Mouse (Mus musculus) liver, embryonic 11.5 days (tissue): ENCODE data around the gene Mum1. TPM values are rescaled to one million over a fixed set of nuclear protein-coding genes. Genes with fewer than 3 reads are reported as not detected.
A peak's percentile ranks its signal among the peaks of the same experiment; 100 is the strongest.

Experiments used
- ATAC-seq: fragments of 200-750 bp; cut with Nextera tagmentation; replicated peaks from 2 replicates; pipeline ENCODE4 v1.8.0; 2017; ENCODE audit warnings: moderate number of reproducible peaks, mild to moderate bottlenecking, moderate TSS enrichment, moderate library complexity; ENCODE audit not compliant: low FRiP score
- DNase-seq: peaks from one replicate; pipeline ENCODE4 v3.0.0-alpha.2; 2017; ENCODE audit warnings: low spot score
- H3K27ac ChIP-seq: fragments of 300-500 bp; sonication (generic); 2 replicates; pipeline ENCODE4 v1.5.1; 2014; ENCODE audit warnings: mild to moderate bottlenecking, low read depth, low read length, control low read depth
- H3K27me3 ChIP-seq: fragments of 300-500 bp; sonication (generic); replicated peaks from 2 replicates; pipeline ENCODE4 v1.6.1; 2014; ENCODE audit warnings: low read length, mixed read lengths; ENCODE audit not compliant: control insufficient read depth, insufficient read depth
- H3K36me3 ChIP-seq: fragments of 300-500 bp; sonication (generic); 2 replicates; pipeline ENCODE4 v1.6.1; 2014; ENCODE audit warnings: mild to moderate bottlenecking, low read length, moderate library complexity, mixed read lengths; ENCODE audit not compliant: control insufficient read depth, insufficient read depth
- H3K4me1 ChIP-seq: fragments of 300-500 bp; sonication (generic); replicated peaks from 2 replicates; pipeline ENCODE4 v1.6.1; 2014; ENCODE audit warnings: low read length, mixed read lengths; ENCODE audit not compliant: control insufficient read depth, insufficient read depth
- H3K4me2 ChIP-seq: fragments of 300-500 bp; sonication (generic); 2 replicates; pipeline ENCODE4 v1.6.1; 2014; ENCODE audit warnings: mild to moderate bottlenecking, control low read depth, moderate library complexity
- H3K4me3 ChIP-seq: fragments of 300-500 bp; sonication (generic); 2 replicates; pipeline ENCODE4 v1.5.1; 2014; ENCODE audit warnings: low read depth, low read length, control low read depth
- H3K9ac ChIP-seq: fragments of 300-500 bp; sonication (generic); 2 replicates; pipeline ENCODE4 v1.6.1; 2014; ENCODE audit warnings: low read depth, low read length, control low read depth
- H3K9me3 ChIP-seq: fragments of 300-500 bp; sonication (generic); 2 replicates; pipeline ENCODE4 v1.6.1; 2016; ENCODE audit warnings: low read length, inconsistent platforms, mixed read lengths; ENCODE audit not compliant: control insufficient read depth
- WGBS: fragments of 180-500 bp; shearing (Covaris S2); extraction: QIAGEN DNeasy Blood & Tissue Kit; methylation state at CpG from one replicate; pipeline ENCODE4 v1.1.7; 2014; 5-methylcytosine and 5-hydroxymethylcytosine counted together
- polyA plus RNA-seq: library from polyadenylated mRNA; unstranded; fragments of >200 nt; fragmentation: Nextera tagmentation; extraction: Ambion mirVana; gene quantifications from 2 replicates; pipeline ENCODE4 v1.2.1, GENCODE M21; 2014

Gene Mum1
- polyA plus RNA-seq, 1 experiment from 2014 or later = 71.0 TPM

GRCm38 (mm10) chr10:80281304-80281703 is 55.1 kb downstream of the Mum1 start:
- Histone ChIP-seq H3K9ac (no peak overlapping the region), H3K4me1 (no peaks in the 10 kb centered on the region), H3K36me3 (peaks cover 80% of the 10 kb centered on the region), H3K9me3 (no peaks in the 10 kb centered on the region), H3K27me3 (no peaks in the 10 kb centered on the region), H3K4me3 (no peak overlapping the region), H3K4me2 (no peak overlapping the region), H3K27ac (no peak overlapping the region)
- DNase-seq = no peak
- ATAC-seq = no peak
- WGBS = 85% methylated on average over 7 of the region's 7 CpGs

DNA sequence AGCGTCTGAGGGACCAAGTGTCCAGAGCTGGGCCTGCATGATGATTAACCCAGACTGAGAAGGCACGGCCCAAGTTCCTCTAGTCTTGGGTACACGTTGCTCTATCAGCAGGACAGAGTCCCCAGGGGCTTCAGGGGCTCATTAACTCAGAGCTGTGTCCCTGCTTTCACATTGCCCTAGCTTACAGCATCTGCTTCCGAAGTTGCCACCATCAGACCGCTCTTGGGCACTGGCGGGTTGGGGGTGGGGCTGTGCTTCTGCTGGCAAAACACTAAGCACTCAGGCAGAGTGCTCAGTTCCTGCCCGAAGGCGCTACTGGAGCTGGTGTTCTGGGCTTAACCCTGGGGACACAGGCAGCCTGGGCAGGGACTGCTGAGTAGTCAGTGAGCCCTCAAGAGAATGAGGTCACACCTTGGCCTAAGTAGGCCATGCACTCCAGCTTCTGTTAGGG is 55.7 kb downstream of the Mum1 start:
- WGBS = 85% methylated on average over 8 of the region's 8 CpGs
- H3K9me3 ChIP-seq = no peaks in the 10 kb centered on the region
- H3K27ac ChIP-seq = no peak overlapping the region
- DNase-seq = no peak
- ATAC-seq = no peak; the same call in 1 of the 2 replicates
- no peak overlapping the region for H3K4me3 ChIP-seq
- H3K27me3 ChIP-seq = no peaks in the 10 kb centered on the region
- no peaks in the 10 kb centered on the region for H3K4me1 ChIP-seq
- H3K4me2 ChIP-seq = no peak overlapping the region
- H3K36me3 ChIP-seq = peaks cover 82% of the 10 kb centered on the region
- H3K9ac ChIP-seq = no peak overlapping the region

DNA sequence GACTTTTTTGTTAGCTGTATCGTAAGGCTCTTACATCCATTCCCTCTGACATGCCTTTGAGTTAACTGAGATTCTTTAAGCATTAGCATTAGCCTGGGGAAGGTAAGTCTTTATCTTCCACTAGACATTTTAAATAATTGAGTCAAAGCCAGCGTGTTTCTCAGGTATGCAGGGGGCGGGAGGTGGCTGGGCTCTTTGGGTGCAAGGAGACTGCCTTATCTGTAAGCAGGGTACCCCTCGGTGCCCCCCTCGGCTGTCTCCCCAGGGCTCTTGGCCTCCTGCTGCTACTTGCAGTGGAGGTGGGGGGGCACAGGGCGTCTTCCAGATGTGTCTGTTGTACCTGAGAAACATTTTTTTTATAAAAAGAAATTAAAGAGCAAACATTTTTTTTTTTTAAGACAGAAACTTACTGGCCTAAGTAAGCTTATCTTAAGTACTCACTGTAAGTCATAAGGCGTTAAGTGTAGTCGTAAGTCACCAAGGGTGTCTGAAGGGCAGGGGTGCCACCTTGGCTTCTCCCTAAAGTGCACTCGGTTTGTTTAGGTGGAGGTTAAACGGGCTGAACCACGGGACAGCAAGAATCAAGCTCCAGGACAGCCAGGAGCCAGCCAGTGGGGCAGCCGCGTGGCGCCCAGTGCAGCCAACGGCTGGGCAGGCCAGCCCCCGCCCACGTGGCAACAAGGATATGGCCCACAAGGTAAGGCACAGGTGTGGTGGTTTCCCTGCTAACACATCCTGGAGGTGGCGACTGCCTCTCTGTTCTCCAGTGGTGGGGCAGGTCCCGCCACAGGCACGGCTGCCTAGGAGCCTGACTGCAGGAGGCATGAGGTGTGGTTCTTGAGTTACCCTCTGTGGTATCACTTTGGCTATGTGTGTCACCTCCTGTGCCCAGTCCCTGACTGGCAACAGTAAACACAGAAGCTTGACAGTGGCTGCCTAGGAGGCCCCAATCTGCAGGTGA is 56.5 kb downstream of the Mum1 start:
- Histone ChIP-seq H3K4me1 (no peaks in the 10 kb centered on the region), H3K4me3 (no peak overlapping the region), H3K4me2 (no peak overlapping the region), H3K9ac (no peak overlapping the region), H3K9me3 (no peaks in the 10 kb centered on the region), H3K27ac (no peak overlapping the region), H3K27me3 (no peaks in the 10 kb centered on the region), H3K36me3 (peaks cover 81% of the 10 kb centered on the region)
- DNase-seq (no peak), ATAC-seq (no peak)
- 87% methylated on average over 20 of the region's 20 CpGs for WGBS

DNA sequence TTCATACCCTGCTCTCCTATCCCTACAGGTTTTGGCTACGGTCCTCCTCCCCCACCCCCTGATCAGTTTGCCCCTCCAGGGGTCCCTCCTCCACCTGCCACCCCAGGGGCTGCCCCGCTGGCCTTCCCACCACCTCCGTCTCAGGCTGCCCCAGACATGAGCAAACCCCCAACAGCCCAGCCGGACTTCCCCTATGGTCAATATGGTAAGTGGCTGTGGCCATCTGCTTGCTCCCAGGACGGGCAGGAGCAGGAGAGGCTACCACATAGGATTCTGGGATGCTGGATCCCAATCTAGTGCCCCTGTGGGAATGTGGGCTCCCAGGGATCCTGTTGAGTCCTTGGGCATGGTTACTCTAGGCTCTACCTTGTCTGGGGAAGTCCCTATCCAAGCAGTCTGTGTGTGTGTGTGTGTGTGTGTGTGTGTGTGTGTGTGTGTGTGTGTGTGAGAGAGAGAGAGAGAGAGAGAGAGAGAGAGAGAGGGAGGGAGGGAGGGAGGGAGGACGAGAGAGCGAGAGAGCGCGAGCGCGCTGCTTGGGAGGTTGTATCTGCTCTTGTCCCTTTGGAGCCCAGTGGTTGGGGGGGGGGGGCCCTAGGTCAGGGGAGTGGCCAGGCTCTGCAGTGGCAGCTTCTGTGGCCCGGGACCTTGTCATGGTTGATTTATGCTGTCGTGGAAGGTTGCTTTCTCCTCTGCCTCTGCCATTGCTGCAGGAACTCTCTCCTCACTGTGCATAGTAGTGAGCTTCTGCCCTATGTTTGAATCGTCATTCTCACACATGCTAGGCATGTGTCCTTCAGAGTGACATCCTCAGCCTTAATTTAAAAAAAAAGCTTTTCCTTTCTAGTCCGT is 59.2 kb downstream of the Mum1 start:
- Histone ChIP-seq H3K4me3 (no peak overlapping the region), H3K27me3 (no peaks in the 10 kb centered on the region), H3K4me1 (no peaks in the 10 kb centered on the region), H3K9ac (no peak overlapping the region), H3K4me2 (no peak overlapping the region), H3K27ac (no peak overlapping the region), H3K9me3 (no peaks in the 10 kb centered on the region), H3K36me3 (peaks cover 62% of the 10 kb centered on the region)
- whole genome bisulfite sequencing = 83% methylated on average over 15 of the region's 15 CpGs
- DNase-seq (no peak), ATAC-seq (no peak)

DNA sequence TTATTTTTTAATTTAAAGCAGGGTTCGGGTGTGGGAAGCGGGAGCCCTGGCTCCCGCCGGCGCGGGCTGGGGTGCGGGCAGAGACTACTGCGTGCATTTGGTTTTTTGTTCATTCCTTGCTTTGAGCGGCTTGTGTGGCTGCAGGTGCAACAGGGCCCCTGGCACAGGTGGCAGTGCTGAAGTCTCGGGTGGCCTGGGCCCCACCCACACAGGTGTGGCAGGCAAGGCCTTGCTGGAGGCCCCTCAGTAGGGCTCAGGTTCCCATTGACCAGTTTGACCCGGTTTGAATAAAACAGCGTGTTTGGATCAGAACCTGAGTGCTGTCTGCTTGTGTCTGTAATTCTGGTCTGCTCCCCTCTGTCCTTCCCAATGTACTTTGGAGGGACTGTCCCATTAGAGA is 61.9 kb downstream of the Mum1 start:
- WGBS = 92% methylated on average over 12 of the region's 12 CpGs
- no peak overlapping the region for H3K9ac ChIP-seq
- H3K4me3 ChIP-seq = no peak overlapping the region
- no peaks in the 10 kb centered on the region for H3K9me3 ChIP-seq
- DNase-seq = no peak
- H3K27me3 ChIP-seq = no peaks in the 10 kb centered on the region
- peaks cover 45% of the 10 kb centered on the region for H3K36me3 ChIP-seq
- H3K4me2 ChIP-seq = no peak overlapping the region
- no peaks in the 10 kb centered on the region; the same call in 1 of the 2 replicates for H3K4me1 ChIP-seq
- ATAC-seq = no peak
- H3K27ac ChIP-seq = no peak overlapping the region

DNA sequence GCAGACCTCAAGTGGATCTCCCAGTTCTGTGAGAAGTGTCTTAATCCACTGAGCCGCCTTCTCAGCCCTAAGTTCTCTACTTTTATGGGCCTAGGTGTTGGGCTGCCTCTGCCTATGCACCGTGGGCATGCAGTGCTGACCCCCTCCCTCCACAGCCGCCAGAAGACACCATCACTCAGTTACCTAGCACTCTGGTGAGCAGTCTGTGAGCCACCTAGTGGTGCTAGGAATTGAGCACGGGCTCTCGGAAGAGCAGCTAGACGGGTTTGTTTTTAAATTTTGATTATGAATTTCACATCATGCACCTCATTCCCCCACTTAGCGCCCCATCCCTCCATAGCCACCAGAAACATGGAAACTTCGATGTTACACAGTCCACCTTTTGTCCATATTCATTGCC is 62.4 kb downstream of the Mum1 start:
- no peak overlapping the region for H3K4me2 ChIP-seq
- no peak overlapping the region for H3K4me3 ChIP-seq
- peaks cover 3% of the 10 kb centered on the region; the same call in 1 of the 2 replicates for H3K4me1 ChIP-seq
- H3K27me3 ChIP-seq = no peaks in the 10 kb centered on the region
- 68% methylated on average over 8 of the region's 8 CpGs for WGBS
- DNase-seq (no peak), ATAC-seq (no peak)
- no peaks in the 10 kb centered on the region for H3K9me3 ChIP-seq
- no peak overlapping the region for H3K27ac ChIP-seq
- peaks cover 43% of the 10 kb centered on the region for H3K36me3 ChIP-seq
- no peak overlapping the region for H3K9ac ChIP-seq

DNA sequence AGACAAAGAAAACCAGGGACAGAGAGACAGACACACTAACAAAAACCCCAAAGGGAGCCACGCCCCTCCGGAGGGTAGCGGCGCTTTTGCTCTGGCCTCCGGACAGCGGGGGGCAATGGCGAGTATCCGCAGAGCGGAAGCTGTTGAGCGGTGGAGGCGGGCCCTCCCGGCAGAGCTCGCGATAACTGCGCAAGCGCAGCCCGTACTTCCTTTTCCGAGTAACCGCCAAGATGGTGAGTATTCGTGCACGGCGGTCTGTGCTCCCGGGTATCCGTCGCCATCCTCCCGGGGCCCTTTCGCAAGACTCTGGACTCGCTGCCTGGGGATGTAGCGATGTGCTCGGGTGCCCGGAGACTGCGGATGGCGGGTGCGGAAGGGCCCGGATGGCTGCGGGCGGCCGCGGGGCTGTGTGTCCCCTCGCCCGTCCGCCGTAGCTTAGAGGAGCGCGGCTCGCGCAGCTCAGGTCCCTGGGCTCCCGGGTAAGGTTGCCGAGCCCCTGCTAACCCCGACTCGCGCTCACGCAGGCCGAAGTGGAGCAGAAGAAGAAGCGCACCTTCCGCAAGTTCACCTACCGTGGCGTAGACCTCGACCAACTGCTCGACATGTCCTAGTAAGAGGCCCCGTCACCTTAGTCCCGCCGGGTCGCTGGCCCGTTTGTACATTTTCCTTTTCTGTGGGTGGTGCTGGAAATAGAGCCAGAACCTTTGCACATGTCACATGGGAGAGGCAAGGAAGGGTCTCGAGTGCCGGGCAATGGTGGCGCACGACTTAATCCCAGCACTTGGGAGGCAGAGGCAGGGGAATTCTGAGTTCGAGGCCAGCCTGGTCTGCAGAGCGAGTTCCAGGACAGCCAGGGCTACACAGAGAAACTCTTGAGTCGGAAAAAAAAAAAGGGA is 66.3 kb downstream of the Mum1 start, which contains the start of gene Rps15:
Gene Rps15, plus strand, starts transcription at position 203 of the 896 bp plus-strand sequence.
- Histone ChIP-seq H3K27ac (peak within 1 kb of the TSS; percentile 89), H3K27me3 (peaks cover 2% of the 10 kb centered on the region), H3K9me3 (no peaks in the 10 kb centered on the region), H3K4me2 (peak within 1 kb of the TSS; percentile 83), H3K4me3 (peak within 1 kb of the TSS; percentile 96), H3K36me3 (peaks cover 21% of the 10 kb centered on the region), H3K9ac (peak within 1 kb of the TSS; percentile 100), H3K4me1 (peaks cover 21% of the 10 kb centered on the region)
- DNase-seq (peak; percentile 91), ATAC-seq (peak; percentile 81)
- WGBS = under 1% methylated on average over 72 of the region's 72 CpGs

GRCm38 (mm10) chr10:80293325-80293724 is 67.1 kb downstream of the Mum1 start:
- ATAC-seq (no peak), DNase-seq (no peak)
- H3K9me3 ChIP-seq = no peaks in the 10 kb centered on the region
- peaks cover 16% of the 10 kb centered on the region for H3K36me3 ChIP-seq
- WGBS = 22% methylated on average over 14 of the region's 14 CpGs
- peak overlapping the region; percentile 83 for H3K4me2 ChIP-seq
- peaks cover 21% of the 10 kb centered on the region for H3K4me1 ChIP-seq
- peaks cover 10% of the 10 kb centered on the region for H3K27me3 ChIP-seq
- H3K27ac ChIP-seq = peak overlapping the region; percentile 89
- H3K4me3 ChIP-seq = peak overlapping the region; percentile 96
- peak overlapping the region; percentile 100 for H3K9ac ChIP-seq
